Mouse (Mus musculus): ENCODE measurements around the gene Gm1330. TPM values are rescaled to one million over a fixed set of nuclear protein-coding genes. Genes with fewer than 3 reads are reported as not detected.
"Not testable (repeated sequence)": the region's sequence is repeated elsewhere in the genome, so short reads cannot be mapped to it uniquely, and the experiment has no call there.

The Gm1330 gene
- polyA plus RNA-seq (2015; fragmentation: Nextera tagmentation; extraction: Ambion mirVana), result not detected in 2 replicates

DNA sequence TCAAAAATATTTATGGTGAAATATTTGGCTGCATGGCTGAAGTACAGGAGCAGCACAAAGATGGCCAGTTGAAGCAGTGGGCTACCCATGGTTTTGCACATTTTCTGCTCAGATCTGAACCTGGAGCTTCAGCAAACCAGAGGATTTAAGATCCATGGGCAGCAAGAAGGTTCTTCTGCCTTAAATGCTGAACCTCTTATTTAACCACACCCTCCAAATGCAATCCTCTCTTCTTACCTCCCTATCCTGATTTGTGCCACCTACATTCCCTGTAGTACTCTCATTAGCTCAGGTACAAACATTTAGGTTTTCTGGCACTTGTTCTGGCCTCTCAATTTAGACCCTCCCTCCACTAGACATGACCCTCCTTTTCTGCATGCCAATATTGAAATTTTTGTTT is at the start of gene Gm1330:
TSS of gene Gm1330 (minus strand) at position 101 of the 400 bp plus-strand sequence.
- H3K9me3 ChIP-seq (ENCODE audit: low read length), result no peaks in the 10 kb centered on the region
- no peak within 1 kb of the TSS for H3K4me2 ChIP-seq (ENCODE audit: low read depth, low read length)
- ATAC-seq (no peak), DNase-seq (no peak)
- no peaks in the 10 kb centered on the region for H3K36me3 ChIP-seq (replicated peaks; ENCODE audit: insufficient read depth, low read length)
- no peak within 1 kb of the TSS for H3K9ac ChIP-seq (replicated peaks)
- no peaks in the 10 kb centered on the region for H3K27me3 ChIP-seq (ENCODE audit: insufficient read depth, low read length)
- no peaks in the 10 kb centered on the region for H3K4me1 ChIP-seq (ENCODE audit: insufficient read depth)
- H3K4me3 ChIP-seq (ENCODE audit: low read depth, low read length), result no peak within 1 kb of the TSS
- TF ChIP-seq EP300 (IDR thresholded peaks at IDR 0.05; ENCODE audit: low read depth), result no peak
- TF ChIP-seq CTCF (IDR thresholded peaks at IDR 0.05; ENCODE audit: low read depth), result no peak
- H3K27ac ChIP-seq (ENCODE audit: low read depth), result no peak within 1 kb of the TSS

GRCm38 (mm10) chr2:149017137-149017536 is 14.1 kb upstream of the Gm1330 start, which contains the start of gene Gm10750:
Gene Gm10750, minus strand, starts transcription at chr2:149017237.
- not testable (repeated sequence) for H3K27ac ChIP-seq (ENCODE audit: low read depth); H3K9me3 ChIP-seq (ENCODE audit: low read length); H3K4me2 ChIP-seq (ENCODE audit: low read depth, low read length); DNase-seq; H3K4me1 ChIP-seq (ENCODE audit: insufficient read depth); H3K9ac ChIP-seq (replicated peaks); H3K36me3 ChIP-seq (replicated peaks; ENCODE audit: insufficient read depth, low read length); H3K27me3 ChIP-seq (ENCODE audit: insufficient read depth, low read length); H3K4me3 ChIP-seq (ENCODE audit: low read depth, low read length); ATAC-seq
- 64% methylated on average over 5 of the region's 5 CpGs for WGBS (ENCODE audit: insufficient replicate concordance)

DNA sequence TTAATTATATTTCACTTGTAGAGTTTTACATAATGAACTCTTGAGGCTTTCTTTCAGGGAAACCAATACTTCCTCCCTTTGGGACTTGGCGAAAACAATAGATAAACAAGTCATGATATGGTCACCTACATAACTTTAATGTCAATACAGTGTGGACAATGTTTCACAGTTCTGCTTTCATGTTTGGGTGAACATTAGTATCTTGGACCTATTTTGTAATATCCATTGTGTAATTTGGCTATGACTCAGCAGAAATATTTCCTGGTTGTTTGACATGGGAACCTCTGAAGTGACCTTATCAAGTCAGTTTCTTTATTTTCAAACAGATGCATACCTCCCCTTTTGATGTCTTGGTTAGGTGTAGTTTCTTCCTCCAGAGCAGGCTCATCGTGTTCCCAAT is 1.8 kb upstream of the Gm1330 start:
- no peak overlapping the region for H3K4me2 ChIP-seq (ENCODE audit: low read depth, low read length)
- no peak overlapping the region for H3K27ac ChIP-seq (ENCODE audit: low read depth)
- DNase-seq (no peak), ATAC-seq (no peak)
- WGBS (ENCODE audit: insufficient replicate concordance), result 50% methylated on average over 2 of the region's 2 CpGs
- no peaks in the 10 kb centered on the region for H3K27me3 ChIP-seq (ENCODE audit: insufficient read depth, low read length)
- no peaks in the 10 kb centered on the region for H3K36me3 ChIP-seq (replicated peaks; ENCODE audit: insufficient read depth, low read length)
- no peak for TF ChIP-seq CTCF (IDR thresholded peaks at IDR 0.05; ENCODE audit: low read depth)
- no peak for TF ChIP-seq EP300 (IDR thresholded peaks at IDR 0.05; ENCODE audit: low read depth)
- H3K9me3 ChIP-seq (ENCODE audit: low read length), result no peaks in the 10 kb centered on the region
- no peak overlapping the region for H3K9ac ChIP-seq (replicated peaks)
- no peaks in the 10 kb centered on the region for H3K4me1 ChIP-seq (ENCODE audit: insufficient read depth)
- H3K4me3 ChIP-seq (ENCODE audit: low read depth, low read length), result no peak overlapping the region

- Histone ChIP-seq H3K9me3 (ENCODE audit: low read length) (0 out of 2 replicates have a peak, but pooled peaks cover 2% of the 10 kb centered on the region), H3K9ac (replicated peaks) (no peak overlapping the region), H3K4me3 (ENCODE audit: low read depth, low read length) (no peak overlapping the region), H3K4me2 (ENCODE audit: low read depth, low read length) (no peak overlapping the region), H3K27ac (ENCODE audit: low read depth) (no peak overlapping the region), H3K4me1 (ENCODE audit: insufficient read depth) (no peaks in the 10 kb centered on the region), H3K27me3 (ENCODE audit: insufficient read depth, low read length) (no peaks in the 10 kb centered on the region), H3K36me3 (replicated peaks; ENCODE audit: insufficient read depth, low read length) (no peaks in the 10 kb centered on the region)
- ATAC-seq, result no peak
- no peak for TF ChIP-seq CTCF (IDR thresholded peaks at IDR 0.05; ENCODE audit: low read depth)
- no peak for TF ChIP-seq EP300 (IDR thresholded peaks at IDR 0.05; ENCODE audit: low read depth)
- WGBS (ENCODE audit: insufficient replicate concordance), result 79% methylated on average over 2 of the region's 2 CpGs
- DNase-seq, result no peak
Observed at GRCm38 (mm10) chr2:148995133-148995532, 7.9 kb downstream of the Gm1330 start.

Other genes starting within 250 kb of the Gm1330 start
- gene Cst11, start 231.8 kb downstream of the Gm1330 start, polyA plus RNA-seq (2015; fragmentation: Nextera tagmentation; extraction: Ambion mirVana), result not detected in 2 replicates
- gene 8030411F24Rik, start 221.2 kb downstream of the Gm1330 start, polyA plus RNA-seq (2015; fragmentation: Nextera tagmentation; extraction: Ambion mirVana), result not detected in 2 replicates
- gene Cst12, start 213.9 kb downstream of the Gm1330 start, polyA plus RNA-seq (2015; fragmentation: Nextera tagmentation; extraction: Ambion mirVana), result not detected in 2 replicates
- 1.0 and 1.2 TPM in 2 replicates for gene Cst8, start 204.5 kb downstream of the Gm1330 start, polyA plus RNA-seq (2015; fragmentation: Nextera tagmentation; extraction: Ambion mirVana)
- not detected in 2 replicates for gene Cst13, start 183.2 kb downstream of the Gm1330 start, polyA plus RNA-seq (2015; fragmentation: Nextera tagmentation; extraction: Ambion mirVana)
- gene Cst9, start 168.1 kb downstream of the Gm1330 start, polyA plus RNA-seq (2015; fragmentation: Nextera tagmentation; extraction: Ambion mirVana), result 0.82 and 1.1 TPM in 2 replicates
- gene 9230104L09Rik, start 138.2 kb downstream of the Gm1330 start, polyA plus RNA-seq (2015; fragmentation: Nextera tagmentation; extraction: Ambion mirVana), result not detected in 2 replicates
- gene Cst3, start 127.6 kb downstream of the Gm1330 start, polyA plus RNA-seq (2015; fragmentation: Nextera tagmentation; extraction: Ambion mirVana), result 296 and 313 TPM in 2 replicates
- gene Gm10750, start 14.0 kb upstream of the Gm1330 start, polyA plus RNA-seq (2015; fragmentation: Nextera tagmentation; extraction: Ambion mirVana), result not detected in 2 replicates

All from liver, postnatal 0 days (tissue).